Mouse (Mus musculus) cerebellum, adult 2 months (tissue): ENCODE measurements around the gene Asxl2. TPM values are rescaled to one million over a fixed set of nuclear protein-coding genes. Genes with fewer than 3 reads are reported as not detected.

ENCODE experiments used
- DNase-seq, 2 experiments: peaks; one replicate each; pipeline ENCODE4 v3.0.0; 2021
- H3K27ac ChIP-seq: fragments of 200-500 bp; 2 replicates; pipeline ENCODE4 v1.5.1; 2012; ENCODE audit warnings: low read length, control low read depth, inconsistent platforms; ENCODE audit not compliant: insufficient read depth
- H3K27me3 ChIP-seq: fragments of 200-500 bp; 2 replicates; pipeline ENCODE4 v1.6.1; 2012; ENCODE audit warnings: inconsistent platforms, mild to moderate bottlenecking, low read length, moderate library complexity; ENCODE audit not compliant: control insufficient read depth, insufficient read depth
- H3K4me1 ChIP-seq: fragments of 200-500 bp; 2 replicates; pipeline ENCODE4 v1.6.1; 2011; ENCODE audit warnings: low read length; ENCODE audit not compliant: control insufficient read depth, insufficient read depth
- H3K4me3 ChIP-seq: fragments of 200-500 bp; replicated peaks from 2 replicates; pipeline ENCODE3; 2011; ENCODE audit warnings: mild to moderate bottlenecking, low read depth, low read length, control low read depth; ENCODE audit not compliant: insufficient read depth
- CTCF ChIP-seq: fragments of 200-500 bp; IDR thresholded peaks from 2 replicates; pipeline ENCODE4 v1.5.1; 2011; ENCODE audit warnings: low read depth, mild to moderate bottlenecking, control low read depth, low read length, moderate library complexity, borderline replicate concordance; ENCODE audit not compliant: insufficient read depth
- POLR2A ChIP-seq: fragments of 200-500 bp; IDR thresholded peaks from 2 replicates; pipeline ENCODE4 v1.6.1; 2011; ENCODE audit warnings: low read length, control low read depth, borderline replicate concordance; ENCODE audit not compliant: insufficient read depth
- WGBS: fragments of 180-500 bp; shearing (Covaris S2); methylation state at CpG from one replicate; pipeline ENCODE4 v1.1.7; 2018; 5-methylcytosine and 5-hydroxymethylcytosine counted together
- polyA plus RNA-seq: library from polyadenylated mRNA; depleted of rRNA; stranded (reverse); fragments of >200 nt; gene quantifications from 2 replicates; pipeline ENCODE4 v1.2.3, GENCODE M21; 2012; rRNA removed

The Asxl2 gene
- polyA plus RNA-seq, result 13.7 and 14.2 TPM in 2 replicates

DNA sequence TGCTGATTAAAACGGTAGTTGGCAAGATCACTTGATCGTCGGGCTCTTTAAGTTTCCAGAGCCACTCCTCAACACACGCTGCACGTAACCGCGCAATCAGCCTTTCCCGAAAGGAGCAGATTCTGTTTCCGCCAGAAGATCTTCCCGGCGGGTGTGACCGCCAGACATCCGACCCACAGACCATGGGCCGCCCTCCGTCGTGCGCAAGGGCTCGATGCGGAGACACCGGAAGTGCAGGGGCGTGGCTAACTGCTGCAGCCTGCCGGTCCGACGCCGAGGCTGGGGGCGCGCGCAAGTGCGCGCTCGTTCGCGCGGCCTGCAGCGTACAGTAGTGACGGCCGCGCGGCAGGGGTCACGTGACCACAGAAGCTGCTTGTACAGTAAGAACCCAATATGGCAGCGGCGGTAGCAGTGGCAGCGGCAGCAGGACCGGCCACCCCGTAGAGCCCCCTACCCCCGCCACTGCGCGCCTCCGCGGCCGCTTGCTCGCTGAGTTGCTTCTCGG lies at the start of gene Asxl2:
TSS of gene Asxl2 (plus strand) at position 328 of the 505 bp plus-strand sequence.
- DNase-seq, result peak; percentile 98 to 100
- no peaks in the 10 kb centered on the region for H3K27me3 ChIP-seq
- H3K4me3 ChIP-seq, result peak within 1 kb of the TSS; percentile 79
- 0 out of 2 replicates have a peak, but pooled peaks cover 3% of the 10 kb centered on the region for H3K4me1 ChIP-seq
- under 1% methylated on average over 53 of the region's 53 CpGs for WGBS
- H3K27ac ChIP-seq, result peak within 1 kb of the TSS; percentile 73
- TF ChIP-seq POLR2A (peak; percentile 50), CTCF (no peak)

DNA sequence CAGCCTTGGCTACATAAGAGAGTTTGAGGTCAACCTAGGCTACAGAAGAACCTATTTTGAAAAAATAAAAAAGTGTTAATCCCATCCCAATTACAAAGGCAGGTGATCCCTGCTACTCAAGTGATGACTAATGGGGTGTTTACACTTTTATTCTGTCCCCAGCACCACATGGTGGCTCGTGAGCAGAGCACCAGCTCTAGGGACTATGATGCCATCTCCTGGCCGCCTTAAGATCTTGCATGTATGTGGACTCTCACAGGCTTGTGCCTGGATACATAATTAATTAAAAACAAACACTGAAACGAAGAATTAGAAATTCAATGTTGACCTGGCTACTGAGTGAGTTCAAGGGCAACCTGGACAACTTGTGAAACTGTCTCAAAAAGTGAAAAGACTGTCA lies 49.5 kb upstream of the Asxl2 start:
- 34% methylated on average over 3 of the region's 3 CpGs for WGBS
- Histone ChIP-seq H3K4me3 (no peak overlapping the region), H3K27ac (no peak overlapping the region), H3K27me3 (no peaks in the 10 kb centered on the region), H3K4me1 (no peaks in the 10 kb centered on the region; the same call in 1 of the 2 replicates)
- TF ChIP-seq CTCF (peak; percentile 37; the same call in 1 of the 2 replicates), POLR2A (no peak)
- peak in 1 of 2 experiments; percentile 23 for DNase-seq

DNA sequence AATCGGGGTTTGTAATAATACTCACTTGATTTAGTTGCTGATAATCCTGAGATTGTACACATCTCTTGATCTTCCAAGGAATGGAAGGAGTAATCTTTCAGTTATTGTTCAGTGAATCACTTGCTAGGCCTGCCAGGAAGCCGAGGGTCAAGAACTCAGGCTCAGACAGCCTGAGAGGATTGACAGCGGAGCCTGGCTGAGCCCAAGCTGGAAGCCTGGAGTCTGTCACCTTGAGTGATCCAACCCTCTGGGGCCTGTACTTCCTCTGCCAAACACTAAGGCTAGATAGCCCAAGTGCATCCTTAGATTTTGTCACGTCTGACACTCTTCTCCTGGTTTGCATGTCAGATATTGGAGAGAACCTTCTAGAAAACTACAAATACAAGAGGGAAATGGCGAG lies 48.9 kb upstream of the Asxl2 start:
- no peaks in the 10 kb centered on the region; the same call in 1 of the 2 replicates for H3K4me1 ChIP-seq
- no peak overlapping the region for H3K27ac ChIP-seq
- no peak for DNase-seq
- 65% methylated on average over 5 of the region's 5 CpGs for WGBS
- TF ChIP-seq POLR2A (no peak), CTCF (no peak)
- H3K27me3 ChIP-seq, result no peaks in the 10 kb centered on the region
- H3K4me3 ChIP-seq, result no peak overlapping the region

DNA sequence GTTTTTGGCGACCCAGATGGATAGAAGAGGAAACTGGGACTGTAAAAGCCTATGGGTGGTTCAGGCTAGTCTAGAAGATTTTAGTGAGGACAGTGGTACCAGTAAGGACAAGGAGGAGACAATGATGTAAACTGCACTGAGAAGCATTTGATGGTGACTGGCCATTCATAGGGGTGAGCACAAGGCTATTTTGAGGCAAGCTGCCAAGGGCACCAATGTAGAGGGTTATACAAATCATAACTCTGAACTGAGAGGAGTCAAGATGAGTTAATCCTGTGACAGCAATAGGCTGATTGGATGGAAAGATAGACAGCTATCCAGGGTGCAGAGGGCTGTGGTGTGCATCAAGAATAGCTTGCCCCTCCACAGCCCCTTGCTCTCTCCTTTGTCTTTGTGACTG lies 41.8 kb upstream of the Asxl2 start:
- no peaks in the 10 kb centered on the region for H3K27me3 ChIP-seq
- no peak for TF ChIP-seq POLR2A
- WGBS, result 72% methylated on average over 1 of the region's 1 CpGs
- no peaks in the 10 kb centered on the region; the same call in 1 of the 2 replicates for H3K4me1 ChIP-seq
- H3K4me3 ChIP-seq, result no peak overlapping the region
- H3K27ac ChIP-seq, result no peak overlapping the region
- no peak for DNase-seq

DNA sequence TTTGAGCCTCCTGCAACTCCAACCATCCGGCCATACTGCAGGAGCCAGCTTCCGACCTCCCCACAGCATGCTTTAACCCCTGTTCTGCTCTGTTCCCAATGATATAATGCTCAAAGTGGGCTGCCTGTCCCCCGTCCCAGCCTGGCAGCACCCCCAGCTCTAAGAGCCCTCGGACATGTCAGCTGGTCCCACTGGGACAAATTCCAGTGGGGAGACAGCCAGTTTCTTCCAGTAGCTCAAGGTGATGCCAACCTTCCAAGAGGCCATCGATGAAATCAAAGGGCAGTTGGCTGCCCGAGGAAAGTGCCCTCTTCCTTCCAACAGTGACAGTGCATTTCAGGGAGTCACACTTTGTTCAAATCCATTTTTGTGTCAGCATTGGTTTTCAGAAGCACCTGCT lies 41.4 kb upstream of the Asxl2 start:
- Histone ChIP-seq H3K27me3 (no peaks in the 10 kb centered on the region), H3K4me3 (no peak overlapping the region), H3K27ac (no peak overlapping the region), H3K4me1 (no peaks in the 10 kb centered on the region; the same call in 1 of the 2 replicates)
- no peak for DNase-seq
- WGBS, result 10% methylated on average over 6 of the region's 6 CpGs
- TF ChIP-seq CTCF, result no peak
- no peak for TF ChIP-seq POLR2A

DNA sequence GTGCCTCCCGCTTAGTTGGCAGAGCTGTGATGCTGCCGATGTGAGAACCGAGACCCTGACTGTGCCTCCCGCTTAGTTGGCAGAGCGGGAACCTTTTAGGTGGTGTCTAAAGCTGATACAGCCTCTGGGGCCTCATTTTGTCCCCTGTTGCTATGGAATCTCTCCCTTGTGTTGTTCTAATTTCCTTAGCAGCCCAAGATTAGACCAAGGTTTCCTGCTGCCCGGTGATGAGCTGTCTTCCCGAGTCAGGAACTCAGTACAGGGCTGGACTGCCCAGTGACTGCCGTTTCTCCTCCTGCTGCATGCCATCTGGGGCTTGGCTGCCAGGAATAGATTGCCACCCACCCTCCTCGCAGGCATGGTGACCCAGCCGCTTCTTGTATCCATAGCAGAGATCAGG lies 40.7 kb upstream of the Asxl2 start:
- H3K27me3 ChIP-seq, result no peaks in the 10 kb centered on the region
- WGBS, result 14% methylated on average over 10 of the region's 10 CpGs
- peak; percentile 46 to 56 for DNase-seq
- no peaks in the 10 kb centered on the region; the same call in 1 of the 2 replicates for H3K4me1 ChIP-seq
- H3K27ac ChIP-seq, result 0 out of 2 replicates have a peak overlapping the region, but pooled peaks have one; percentile 6
- no peak overlapping the region for H3K4me3 ChIP-seq
- TF ChIP-seq CTCF (no peak), POLR2A (no peak)

DNA sequence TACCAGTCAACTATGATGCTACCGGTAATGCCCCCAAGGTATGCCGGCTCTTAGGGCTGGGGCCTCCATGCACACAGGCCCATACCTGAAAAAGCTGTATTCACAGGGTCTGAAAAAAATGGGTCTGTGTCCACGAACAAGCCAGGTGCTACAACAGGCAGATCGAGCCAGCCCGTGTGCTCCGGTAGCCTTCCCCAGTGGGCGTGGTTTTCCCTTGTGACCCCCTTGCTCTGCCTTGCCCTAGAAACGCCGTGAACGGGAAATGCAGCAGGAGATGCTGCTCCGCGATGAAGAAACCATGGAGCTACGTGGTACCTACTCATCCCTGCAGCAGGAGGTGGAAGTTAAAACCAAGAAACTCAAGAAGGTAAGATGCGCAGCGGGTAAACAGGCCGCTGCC lies 38.8 kb upstream of the Asxl2 start:
- no peak for TF ChIP-seq CTCF
- TF ChIP-seq POLR2A, result no peak
- Histone ChIP-seq H3K4me3 (no peak overlapping the region), H3K4me1 (no peaks in the 10 kb centered on the region; the same call in 1 of the 2 replicates), H3K27ac (no peak overlapping the region), H3K27me3 (no peaks in the 10 kb centered on the region)
- WGBS, result 92% methylated on average over 16 of the region's 16 CpGs
- no peak for DNase-seq

DNA sequence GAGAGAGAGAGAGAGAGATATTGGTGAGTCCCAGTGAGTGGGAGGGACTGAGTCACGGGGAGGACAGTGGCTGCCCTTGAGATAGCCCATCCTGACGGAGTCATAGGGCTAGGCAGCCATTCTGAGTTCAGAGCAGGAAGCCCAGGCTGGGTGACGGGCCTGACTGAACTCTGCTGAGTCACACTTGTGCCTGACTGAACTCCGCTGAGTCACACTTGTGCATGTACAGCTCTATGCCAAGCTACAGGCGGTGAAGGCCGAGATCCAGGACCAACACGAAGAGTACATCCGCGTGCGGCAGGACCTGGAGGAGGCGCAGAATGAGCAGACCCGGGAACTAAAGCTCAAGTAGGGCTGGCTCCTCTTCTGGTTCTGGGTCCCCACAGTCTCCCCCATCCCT lies 37.3 kb upstream of the Asxl2 start:
- no peaks in the 10 kb centered on the region for H3K27me3 ChIP-seq
- DNase-seq, result no peak
- no peak overlapping the region for H3K27ac ChIP-seq
- 83% methylated on average over 12 of the region's 12 CpGs for WGBS
- H3K4me3 ChIP-seq, result no peak overlapping the region
- TF ChIP-seq CTCF, result no peak
- TF ChIP-seq POLR2A, result no peak
- H3K4me1 ChIP-seq, result no peaks in the 10 kb centered on the region; the same call in 1 of the 2 replicates
